Mouse (Mus musculus) midbrain, embryonic 12.5 days (tissue): ENCODE measurements around the gene Crip3. TPM values are rescaled to one million over a fixed set of nuclear protein-coding genes. Genes with fewer than 3 reads are reported as not detected.
A peak's percentile ranks its signal among the peaks of the same experiment; 100 is the strongest.

Experiments
- ATAC-seq: fragments of 200-750 bp; cut with Nextera tagmentation; 2 replicates; pipeline ENCODE4 v1.8.0; 2017; ENCODE audit warnings: low read depth, moderate TSS enrichment, moderate library complexity; ENCODE audit not compliant: low FRiP score
- H3K27ac ChIP-seq: fragments of 300-500 bp; sonication (generic); replicated peaks from 2 replicates; pipeline ENCODE4 v1.5.1; 2016; ENCODE audit warnings: mild to moderate bottlenecking
- H3K27me3 ChIP-seq: fragments of 300-500 bp; sonication (generic); 2 replicates; pipeline ENCODE4 v1.6.1; 2016; ENCODE audit warnings: mild to moderate bottlenecking
- H3K36me3 ChIP-seq: fragments of 300-500 bp; sonication (generic); 2 replicates; pipeline ENCODE4 v1.6.1; 2016
- H3K4me1 ChIP-seq: fragments of 300-500 bp; sonication (generic); 2 replicates; pipeline ENCODE4 v1.6.1; 2016
- H3K4me2 ChIP-seq: fragments of 300-500 bp; sonication (generic); replicated peaks from 2 replicates; pipeline ENCODE4 v1.6.1; 2016; ENCODE audit warnings: mild to moderate bottlenecking, moderate library complexity
- H3K4me3 ChIP-seq: fragments of 300-500 bp; sonication (generic); 2 replicates; pipeline ENCODE4 v1.5.1; 2016; ENCODE audit warnings: mild to moderate bottlenecking
- H3K9ac ChIP-seq: fragments of 300-500 bp; sonication (generic); replicated peaks from 2 replicates; pipeline ENCODE4 v1.6.1; 2016; ENCODE audit warnings: mild to moderate bottlenecking, moderate library complexity
- H3K9me3 ChIP-seq: fragments of 300-500 bp; sonication (generic); 2 replicates; pipeline ENCODE4 v1.6.1; 2016; ENCODE audit warnings: mild to moderate bottlenecking
- WGBS: fragments of 180-500 bp; shearing (Covaris S2); methylation state at CpG from one replicate; pipeline ENCODE4 v1.1.7; 2016; 5-methylcytosine and 5-hydroxymethylcytosine counted together
- polyA plus RNA-seq: library from polyadenylated mRNA; unstranded; fragments of >200 nt; fragmentation: Nextera tagmentation; extraction: Ambion mirVana; gene quantifications from 2 replicates; pipeline ENCODE4 v1.2.1, GENCODE M21; 2016

Crip3 gene
- polyA plus RNA-seq, 1 experiment from 2014 or later = 1.4 TPM

DNA sequence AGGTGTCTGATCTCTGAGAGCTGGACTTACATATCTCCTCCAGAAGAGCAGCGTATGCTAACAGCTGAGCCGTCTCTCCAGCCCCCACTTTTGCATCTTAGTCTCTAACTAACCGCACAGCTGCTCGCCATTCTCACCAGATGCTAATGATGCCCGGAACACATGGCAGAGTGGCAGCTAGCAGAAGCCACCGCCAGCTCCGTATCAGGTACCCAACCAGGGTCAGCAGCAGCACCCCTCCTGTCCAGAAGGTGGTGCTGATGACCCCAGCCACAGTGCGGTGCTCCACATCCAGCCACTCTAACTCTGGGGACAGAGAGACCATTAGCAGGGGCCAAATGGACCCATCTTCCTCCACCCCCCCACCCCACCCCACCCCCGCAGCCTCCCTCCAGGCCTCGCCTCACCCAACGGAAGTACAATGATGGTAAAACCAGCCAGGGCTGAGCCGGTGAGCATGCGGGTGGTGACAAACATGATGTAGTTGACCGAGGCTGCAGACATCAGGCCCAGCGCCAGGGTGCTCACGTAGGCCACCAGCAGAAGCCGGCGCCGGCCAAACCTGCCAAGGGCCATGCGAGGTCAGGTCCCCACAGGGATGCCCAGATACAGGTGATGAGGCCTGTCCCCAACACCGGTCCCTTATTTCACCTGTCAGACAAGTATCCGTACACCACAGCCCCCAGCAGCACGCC, 8.1 kb downstream of the Crip3 start:
- peak; percentile 50 for ATAC-seq
- H3K9ac ChIP-seq = no peak overlapping the region
- peaks cover 37% of the 10 kb centered on the region for H3K27me3 ChIP-seq
- H3K4me2 ChIP-seq = 0 out of 2 replicates have a peak overlapping the region, but pooled peaks have one; percentile 11
- no peak overlapping the region for H3K4me3 ChIP-seq
- H3K4me1 ChIP-seq = 0 out of 2 replicates have a peak, but pooled peaks cover 6% of the 10 kb centered on the region
- H3K9me3 ChIP-seq = no peaks in the 10 kb centered on the region
- no peak overlapping the region for H3K27ac ChIP-seq
- no peaks in the 10 kb centered on the region for H3K36me3 ChIP-seq
- 28% methylated on average over 23 of the region's 23 CpGs for whole genome bisulfite sequencing

DNA sequence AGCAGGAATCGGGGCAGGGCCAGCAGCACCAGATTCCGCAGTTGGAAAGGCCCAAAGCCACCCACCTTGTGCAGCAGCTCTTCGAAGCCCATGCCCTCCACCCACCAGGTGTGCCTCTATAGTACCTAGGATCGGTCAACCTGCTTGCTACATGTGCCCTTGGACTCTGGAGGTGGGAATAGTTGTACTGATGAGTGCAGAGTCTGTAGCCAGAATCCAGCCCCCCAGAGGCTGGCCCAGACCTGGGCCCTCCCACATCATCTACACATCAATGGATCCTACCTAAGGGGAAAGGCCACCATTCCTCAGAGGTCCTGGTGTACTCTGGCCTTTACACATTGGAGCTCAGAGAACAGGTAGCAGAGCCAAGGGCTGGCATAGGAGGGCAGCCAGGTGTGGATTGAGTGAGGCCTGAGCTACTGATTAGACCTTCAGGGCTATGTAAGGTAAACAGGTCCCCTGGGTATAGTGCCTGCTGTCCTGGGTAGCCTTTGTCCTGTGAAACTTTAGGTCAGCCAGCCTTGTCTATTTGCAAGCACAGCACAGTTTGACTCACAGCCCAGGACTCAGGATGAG, 9.7 kb downstream of the Crip3 start, which contains the start of gene Slc22a7:
Gene Slc22a7, minus strand, starts transcription at position 160 of the 576 bp plus-strand sequence.
- H3K9ac ChIP-seq = no peak within 1 kb of the TSS
- peaks cover 53% of the 10 kb centered on the region for H3K27me3 ChIP-seq
- no peak for ATAC-seq
- no peaks in the 10 kb centered on the region for H3K9me3 ChIP-seq
- no peaks in the 10 kb centered on the region for H3K36me3 ChIP-seq
- no peak within 1 kb of the TSS for H3K27ac ChIP-seq
- H3K4me2 ChIP-seq = no peak within 1 kb of the TSS
- WGBS = 79% methylated on average over 4 of the region's 4 CpGs
- H3K4me3 ChIP-seq = no peak within 1 kb of the TSS
- peaks cover 11% of the 10 kb centered on the region; the same call in 1 of the 2 replicates for H3K4me1 ChIP-seq

DNA sequence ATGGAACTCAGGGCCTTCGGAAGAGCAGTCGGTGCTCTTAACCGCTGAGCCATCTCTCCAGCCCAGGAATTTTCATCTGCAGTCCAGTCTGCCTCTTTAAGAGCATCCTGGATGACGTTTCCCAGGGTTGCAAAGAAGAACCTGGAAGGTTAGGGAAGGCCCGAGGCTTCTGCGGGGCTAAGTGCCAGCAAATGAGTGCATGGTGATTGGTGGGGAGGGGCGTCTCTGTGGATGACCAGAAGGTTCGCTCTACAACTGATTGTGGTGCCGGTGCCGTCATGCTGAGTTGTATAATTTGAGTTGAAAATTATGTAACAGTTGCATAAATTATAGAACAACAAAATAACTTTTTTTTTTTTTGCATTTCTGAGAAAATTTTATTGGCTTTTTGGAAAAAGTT, 10.4 kb downstream of the Crip3 start:
- Histone ChIP-seq H3K9me3 (no peaks in the 10 kb centered on the region), H3K4me3 (no peak overlapping the region), H3K27ac (no peak overlapping the region), H3K9ac (no peak overlapping the region), H3K4me2 (no peak overlapping the region), H3K4me1 (peaks cover 6% of the 10 kb centered on the region; the same call in 1 of the 2 replicates), H3K27me3 (peaks cover 56% of the 10 kb centered on the region), H3K36me3 (no peaks in the 10 kb centered on the region)
- no peak for ATAC-seq
- WGBS = 91% methylated on average over 10 of the region's 10 CpGs

DNA sequence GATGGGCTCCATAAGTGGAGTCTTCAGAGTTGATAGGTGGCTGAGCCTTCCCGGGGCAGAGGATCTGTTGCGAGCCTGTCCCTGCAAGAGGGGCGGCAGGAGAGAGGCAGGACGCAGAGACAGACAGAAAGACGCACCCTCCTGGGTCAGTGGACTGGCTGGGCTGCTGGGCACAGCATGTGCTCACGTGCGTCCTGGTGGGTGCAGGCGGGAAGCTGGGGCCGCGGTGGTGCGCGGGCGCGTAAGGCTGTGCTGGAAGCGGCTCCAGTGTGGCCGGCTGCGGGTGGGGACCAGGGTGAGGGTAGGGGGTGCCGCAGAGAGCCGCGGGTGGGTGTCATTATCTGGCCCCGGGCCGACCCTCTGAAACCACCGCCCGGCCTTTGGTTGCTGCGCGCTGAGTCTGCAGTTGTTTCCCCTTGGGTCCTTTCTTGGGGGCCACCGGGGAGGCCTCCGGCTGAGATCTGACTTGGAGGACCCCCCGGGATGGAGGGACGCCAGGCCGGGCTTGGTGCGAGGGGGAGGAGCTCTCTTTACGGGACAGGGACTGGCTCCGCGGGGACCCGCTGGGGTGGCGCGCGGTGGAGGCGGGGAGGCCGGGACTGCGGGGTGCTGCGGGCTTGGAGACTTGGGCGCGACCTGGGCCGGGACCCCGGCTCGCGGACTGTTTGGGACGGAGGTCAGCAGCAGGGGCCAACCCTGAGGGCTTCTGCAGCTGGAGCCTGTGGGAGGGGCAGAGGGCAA, 16.3 kb downstream of the Crip3 start:
- H3K36me3 ChIP-seq = peaks cover 6% of the 10 kb centered on the region; the same call in 1 of the 2 replicates
- H3K9ac ChIP-seq = no peak overlapping the region
- no peak overlapping the region for H3K27ac ChIP-seq
- peak overlapping the region; percentile 34 for H3K4me2 ChIP-seq
- no peak for ATAC-seq
- 0 out of 2 replicates have a peak overlapping the region, but pooled peaks have one; percentile 10 for H3K4me3 ChIP-seq
- no peaks in the 10 kb centered on the region for H3K9me3 ChIP-seq
- 3% methylated on average over 48 of the region's 50 CpGs for WGBS
- H3K27me3 ChIP-seq = peaks cover 61% of the 10 kb centered on the region
- peaks cover 14% of the 10 kb centered on the region; the same call in 1 of the 2 replicates for H3K4me1 ChIP-seq

DNA sequence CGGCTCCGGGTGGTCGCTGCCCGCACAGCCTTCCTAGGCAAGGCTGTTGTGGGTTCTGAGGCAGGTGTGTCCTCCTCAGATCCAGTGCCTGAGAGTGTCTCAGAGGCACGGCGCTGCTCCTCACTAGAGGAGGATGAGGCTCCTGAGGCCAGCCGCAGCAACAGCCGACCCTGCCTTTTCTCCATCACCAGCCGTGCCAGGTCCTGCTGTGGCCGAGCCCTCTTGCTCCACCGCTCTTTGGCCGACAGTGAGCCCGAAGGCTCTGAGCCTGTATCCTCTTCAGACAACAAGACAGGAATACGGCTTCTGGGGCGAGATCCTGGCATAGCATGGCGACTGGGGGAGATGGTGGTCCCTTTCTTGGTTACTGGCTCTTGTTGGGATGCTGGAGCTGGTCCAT, 17.5 kb downstream of the Crip3 start:
- no peak overlapping the region for H3K9ac ChIP-seq
- no peak overlapping the region for H3K4me3 ChIP-seq
- H3K9me3 ChIP-seq = no peaks in the 10 kb centered on the region
- H3K27me3 ChIP-seq = peaks cover 61% of the 10 kb centered on the region
- ATAC-seq = no peak
- peaks cover 14% of the 10 kb centered on the region; the same call in 1 of the 2 replicates for H3K4me1 ChIP-seq
- no peak overlapping the region for H3K27ac ChIP-seq
- no peak overlapping the region for H3K4me2 ChIP-seq
- 94% methylated on average over 16 of the region's 16 CpGs for WGBS
- peaks cover 8% of the 10 kb centered on the region for H3K36me3 ChIP-seq

DNA sequence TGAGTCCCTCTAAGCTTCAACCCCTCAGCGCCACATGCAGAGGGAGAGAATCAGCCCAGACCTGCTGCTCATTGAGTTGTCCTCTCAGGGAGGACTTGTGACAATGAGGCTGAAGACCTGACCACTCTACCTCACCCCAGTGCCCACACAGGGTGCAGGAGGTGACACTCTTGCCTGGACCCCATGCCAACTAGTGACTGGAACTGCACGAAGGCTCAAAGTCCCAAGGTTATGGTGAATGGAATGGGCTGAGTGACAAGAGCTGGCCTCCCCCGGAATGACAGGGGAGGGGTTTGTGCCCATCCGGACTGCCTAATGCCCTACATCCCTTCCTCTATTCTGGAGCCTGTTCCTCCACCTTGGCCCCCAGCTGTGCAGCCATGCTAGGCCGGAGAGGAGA, 24.0 kb downstream of the Crip3 start:
- 0 out of 2 replicates have a peak overlapping the region, but pooled peaks have one; percentile 20 for H3K27ac ChIP-seq
- H3K27me3 ChIP-seq = peaks cover 37% of the 10 kb centered on the region
- no peak for ATAC-seq
- H3K4me1 ChIP-seq = peaks cover 38% of the 10 kb centered on the region
- H3K4me3 ChIP-seq = no peak overlapping the region
- no peak overlapping the region for H3K4me2 ChIP-seq
- peaks cover 3% of the 10 kb centered on the region; the same call in 1 of the 2 replicates for H3K36me3 ChIP-seq
- no peak overlapping the region for H3K9ac ChIP-seq
- WGBS = 32% methylated on average over 5 of the region's 5 CpGs
- no peaks in the 10 kb centered on the region for H3K9me3 ChIP-seq

DNA sequence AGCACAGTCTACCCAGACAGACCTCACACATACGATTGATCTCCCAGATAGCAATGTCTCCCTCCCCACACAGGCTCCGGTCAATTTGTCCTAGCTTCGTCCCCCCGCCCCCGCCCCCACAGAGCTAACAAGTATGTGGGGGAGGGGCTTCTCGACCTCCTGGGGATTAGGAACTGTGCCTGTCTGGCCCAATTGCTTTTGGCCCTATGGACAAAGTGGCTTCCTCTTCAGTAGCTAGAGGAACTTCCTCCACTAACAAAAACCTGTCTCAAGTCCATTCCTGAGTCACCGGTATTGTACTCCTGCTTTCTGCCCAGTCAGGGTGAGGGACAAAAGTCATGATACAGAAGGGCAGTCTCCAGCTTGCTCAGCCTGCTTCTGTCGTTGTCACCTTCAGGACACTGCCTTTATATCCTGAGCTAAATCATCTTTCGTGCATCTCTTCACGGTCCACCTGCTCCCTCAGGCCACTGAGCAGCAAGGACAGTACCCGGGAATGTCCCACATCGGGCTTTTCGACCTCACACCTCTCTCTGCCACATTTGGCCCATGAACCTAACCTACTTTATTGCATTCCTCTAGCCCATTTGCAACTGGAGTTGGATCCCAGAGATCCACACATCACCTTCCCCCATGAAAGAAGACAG, 24.7 kb downstream of the Crip3 start:
- no peaks in the 10 kb centered on the region for H3K9me3 ChIP-seq
- peak overlapping the region; percentile 71 for H3K27ac ChIP-seq
- peaks cover 44% of the 10 kb centered on the region for H3K27me3 ChIP-seq
- peaks cover 3% of the 10 kb centered on the region; the same call in 1 of the 2 replicates for H3K36me3 ChIP-seq
- H3K9ac ChIP-seq = peak overlapping the region; percentile 62; the same call in 1 of the 2 replicates
- 5% methylated on average over 13 of the region's 13 CpGs for WGBS
- peak overlapping the region; percentile 42; the same call in 1 of the 2 replicates for H3K4me3 ChIP-seq
- peaks cover 40% of the 10 kb centered on the region for H3K4me1 ChIP-seq
- no peak for ATAC-seq
- H3K4me2 ChIP-seq = peak overlapping the region; percentile 71

DNA sequence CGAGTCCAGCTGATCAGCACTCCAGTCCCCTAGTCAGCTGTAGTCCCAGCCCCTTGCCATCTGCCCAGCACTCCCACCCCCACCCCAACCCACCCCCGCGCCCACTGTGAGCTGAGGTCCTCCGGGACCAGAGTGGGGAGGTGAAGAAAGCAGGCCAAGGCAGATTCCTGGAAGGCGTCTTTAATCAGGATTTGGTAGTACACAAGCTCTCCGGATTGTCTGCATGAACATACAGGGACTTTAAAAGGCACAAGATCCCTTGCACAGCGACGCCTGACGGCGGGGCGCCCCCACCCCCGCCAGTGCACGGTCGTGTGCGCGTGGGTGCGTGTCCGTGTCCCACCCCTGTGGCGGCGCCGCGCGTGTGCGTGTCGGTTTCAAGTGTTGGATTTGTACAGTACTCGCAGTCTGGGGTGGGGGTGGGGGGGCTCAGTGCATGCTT, 25.3 kb downstream of the Crip3 start:
- ATAC-seq = peak; percentile 31; the same call in 1 of the 2 replicates
- Histone ChIP-seq H3K4me1 (peaks cover 40% of the 10 kb centered on the region), H3K36me3 (peaks cover 7% of the 10 kb centered on the region; the same call in 1 of the 2 replicates), H3K4me3 (peak overlapping the region; percentile 42), H3K9ac (peak overlapping the region; percentile 62), H3K4me2 (peak overlapping the region; percentile 71), H3K9me3 (no peaks in the 10 kb centered on the region), H3K27ac (peak overlapping the region; percentile 71), H3K27me3 (peaks cover 49% of the 10 kb centered on the region)
- WGBS = 1% methylated on average over 26 of the region's 26 CpGs

DNA sequence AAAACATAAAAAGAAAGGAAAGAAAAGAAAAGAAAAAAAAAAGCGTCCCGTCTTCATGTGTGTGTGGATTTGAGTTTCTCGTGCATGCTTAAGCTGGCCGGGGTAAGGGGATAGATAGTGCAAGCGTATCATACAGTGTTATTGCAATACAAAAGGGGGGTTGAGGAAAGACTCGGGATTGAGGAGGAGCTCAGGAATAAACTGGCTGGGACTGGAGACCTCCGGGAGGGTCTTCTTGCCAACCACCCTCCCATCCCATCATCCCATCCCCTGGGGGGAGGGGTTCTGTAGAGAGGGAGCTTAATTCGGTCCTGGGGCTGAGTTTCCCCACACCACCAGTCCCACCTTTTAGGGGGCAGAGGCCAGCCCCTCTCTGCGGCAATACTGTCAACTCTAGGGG, 25.8 kb downstream of the Crip3 start:
- peak overlapping the region; percentile 62; the same call in 1 of the 2 replicates for H3K9ac ChIP-seq
- peaks cover 40% of the 10 kb centered on the region for H3K4me1 ChIP-seq
- peaks cover 7% of the 10 kb centered on the region for H3K36me3 ChIP-seq
- peak; percentile 44; the same call in 1 of the 2 replicates for ATAC-seq
- H3K27me3 ChIP-seq = peaks cover 54% of the 10 kb centered on the region
- no peaks in the 10 kb centered on the region for H3K9me3 ChIP-seq
- WGBS = 0% methylated on average over 9 of the region's 9 CpGs
- H3K4me2 ChIP-seq = peak overlapping the region; percentile 71
- H3K27ac ChIP-seq = peak overlapping the region; percentile 71; the same call in 1 of the 2 replicates
- peak overlapping the region; percentile 42 for H3K4me3 ChIP-seq

DNA sequence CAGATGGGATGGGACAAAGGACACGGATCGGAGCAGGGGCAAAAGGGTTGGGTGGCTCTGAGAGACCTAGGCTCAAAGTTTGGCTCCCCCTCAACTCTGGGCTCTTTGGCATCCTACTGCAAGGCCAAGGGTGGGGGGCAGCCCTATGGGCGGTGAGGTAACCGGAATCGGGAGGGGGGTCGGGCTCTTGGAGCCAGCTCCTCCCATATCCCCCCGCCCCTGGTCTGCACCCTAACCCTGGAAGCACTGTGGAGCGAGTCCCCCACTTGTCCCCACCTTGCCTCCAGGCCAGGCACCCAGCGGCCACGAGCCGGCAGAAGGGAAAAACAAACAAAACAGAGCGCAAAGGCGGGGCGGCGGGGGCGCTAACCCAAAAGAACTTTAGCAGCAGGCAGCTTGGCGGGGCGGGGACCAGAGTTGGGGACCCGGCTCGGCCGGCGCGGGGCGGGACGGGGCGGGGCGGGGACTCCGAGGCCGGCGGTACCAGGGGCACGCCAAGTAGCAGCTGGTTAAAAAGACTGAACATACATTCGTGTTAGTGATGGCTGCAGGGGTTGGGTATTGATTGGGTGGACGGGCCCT, 26.5 kb downstream of the Crip3 start:
- Histone ChIP-seq H3K27ac (peak overlapping the region; percentile 71; the same call in 1 of the 2 replicates), H3K4me2 (peak overlapping the region; percentile 71), H3K36me3 (peaks cover 10% of the 10 kb centered on the region), H3K9ac (peak overlapping the region; percentile 62), H3K27me3 (peaks cover 61% of the 10 kb centered on the region), H3K9me3 (no peaks in the 10 kb centered on the region), H3K4me1 (peaks cover 40% of the 10 kb centered on the region), H3K4me3 (peak overlapping the region; percentile 42)
- 1% methylated on average over 33 of the region's 33 CpGs for WGBS
- ATAC-seq = peak; percentile 70

DNA sequence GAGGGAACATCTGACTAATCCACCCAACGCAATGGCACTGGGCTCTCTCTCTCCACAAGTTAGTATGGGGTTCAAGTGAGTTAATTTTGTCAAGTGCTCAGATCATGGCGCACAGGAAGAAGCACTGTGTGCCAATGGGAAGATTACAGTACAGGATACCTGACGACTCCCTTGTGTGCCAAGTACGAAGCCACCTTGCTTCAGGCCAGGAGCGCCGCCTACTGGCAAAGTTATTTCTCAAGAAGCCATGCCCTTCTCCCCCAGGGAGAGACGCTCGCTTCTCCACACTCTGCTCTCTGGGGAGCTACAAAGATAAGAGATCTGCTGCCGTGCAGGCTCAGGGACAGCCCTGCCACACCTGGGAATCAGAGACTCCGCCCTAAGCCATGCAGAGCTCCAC, 29.1 kb downstream of the Crip3 start:
- peaks cover 15% of the 10 kb centered on the region for H3K36me3 ChIP-seq
- H3K4me1 ChIP-seq = peaks cover 43% of the 10 kb centered on the region
- no peak overlapping the region for H3K4me3 ChIP-seq
- H3K27ac ChIP-seq = no peak overlapping the region
- no peak overlapping the region for H3K4me2 ChIP-seq
- 17% methylated on average over 10 of the region's 10 CpGs for WGBS
- no peak for ATAC-seq
- peaks cover 68% of the 10 kb centered on the region for H3K27me3 ChIP-seq
- no peak overlapping the region for H3K9ac ChIP-seq
- H3K9me3 ChIP-seq = no peaks in the 10 kb centered on the region
